Comparison of ENCODE assay signal across 20 mouse cellular contexts in the genomic region with DNA sequence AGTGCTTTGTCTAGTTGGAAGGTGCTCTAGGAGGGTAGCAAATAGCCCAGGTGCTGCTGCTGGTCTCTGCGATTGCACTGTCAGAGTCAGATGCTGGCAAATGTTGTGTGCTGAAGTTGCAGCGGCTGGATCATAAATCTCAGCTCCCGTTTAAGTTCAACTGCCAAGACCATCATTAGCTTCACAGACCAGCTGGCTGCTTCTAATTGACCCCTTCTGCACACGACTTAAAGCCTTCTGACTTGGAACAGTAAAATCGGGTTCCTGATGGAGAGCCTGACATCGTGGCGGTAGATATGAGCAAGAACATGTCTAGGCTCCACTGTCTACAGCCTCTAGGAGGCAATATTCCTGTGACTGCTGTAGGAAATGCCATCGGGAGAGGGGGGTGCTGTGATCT.
DNase-seq lines count a peak whose midpoint lies in the region; ATAC-seq and TF ChIP-seq lines count a peak whose summit lies in the region.
"Had no signal": no experiment of that assay in that cellular context is flagged by ENCODE, and none has a peak within 500 bp of the region (broad histone marks: within the 10 kb centered on the region; RNA-seq: fewer than 3 reads in every experiment).

No protein-coding gene starts in this region.

- H3K36me3 ChIP-seq in kidney, postnatal 0 days (ENCODE audit: insufficient read depth, low read length): no peaks in the 10 kb centered on the region
- no peaks in the 10 kb centered on the region for H3K36me3 ChIP-seq in kidney, adult 2 months (ENCODE audit: control insufficient read depth, insufficient read depth, low read length)
- H3K36me3 ChIP-seq in lung, embryonic 16.5 days (ENCODE audit: control insufficient read depth, insufficient read depth, low read length): no peaks in the 10 kb centered on the region
- H3K36me3 ChIP-seq in limb, embryonic 13.5 days: no peaks in the 10 kb centered on the region
- H3K36me3 ChIP-seq: embryonic facial prominence, embryonic 10.5 days; forebrain, embryonic 10.5 days; heart, embryonic 10.5 days; hindbrain, embryonic 13.5 days had no signal

- H3K4me3 ChIP-seq in kidney, postnatal 0 days (replicated peaks; ENCODE audit: low read depth, low read length): no peak overlapping the region
- H3K4me3 ChIP-seq in kidney, adult 2 months (ENCODE audit: insufficient read depth, low read depth, low read length): no peak overlapping the region
- no peak overlapping the region for H3K4me3 ChIP-seq in lung, embryonic 16.5 days (ENCODE audit: low read length)
- H3K4me3 ChIP-seq in limb, embryonic 13.5 days: no peak overlapping the region
- H3K4me3 ChIP-seq: embryonic facial prominence, embryonic 10.5 days; forebrain, embryonic 10.5 days; heart, embryonic 10.5 days; hindbrain, embryonic 13.5 days had no signal

- WGBS in kidney, postnatal 0 days: 33% methylated on average over 8 of the region's 8 CpGs
- WGBS in kidney, adult 2 months: 33% methylated on average over 8 of the region's 8 CpGs
- WGBS in lung, embryonic 16.5 days: 63% methylated on average over 8 of the region's 8 CpGs
- 20% methylated on average over 8 of the region's 8 CpGs for whole genome bisulfite sequencing in limb, embryonic 13.5 days

- H3K9me3 ChIP-seq in kidney, postnatal 0 days (replicated peaks; ENCODE audit: low read length): no peaks in the 10 kb centered on the region
- no peaks in the 10 kb centered on the region for H3K9me3 ChIP-seq in lung, embryonic 16.5 days (ENCODE audit: control insufficient read depth, low read length)
- H3K9me3 ChIP-seq in limb, embryonic 13.5 days: no peaks in the 10 kb centered on the region
- H3K9me3 ChIP-seq: embryonic facial prominence, embryonic 10.5 days; forebrain, embryonic 10.5 days; heart, embryonic 10.5 days; hindbrain, embryonic 13.5 days had no signal

- H3K9ac ChIP-seq in kidney, postnatal 0 days (ENCODE audit: low read depth, low read length): no peak overlapping the region
- no peak overlapping the region for H3K9ac ChIP-seq in lung, embryonic 16.5 days (ENCODE audit: low read length)
- no peak overlapping the region for H3K9ac ChIP-seq in limb, embryonic 13.5 days
- H3K9ac ChIP-seq: hindbrain, embryonic 13.5 days had no signal

- H3K4me2 ChIP-seq in kidney, postnatal 0 days (ENCODE audit: low read length): no peak overlapping the region
- no peak overlapping the region for H3K4me2 ChIP-seq in lung, embryonic 16.5 days (ENCODE audit: low read depth, low read length)
- peak overlapping the region; percentile 26; the same call in 1 of the 2 replicates for H3K4me2 ChIP-seq in limb, embryonic 13.5 days (replicated peaks)
- H3K4me2 ChIP-seq: hindbrain, embryonic 13.5 days had no signal

- no peaks in the 10 kb centered on the region for H3K27me3 ChIP-seq in kidney, postnatal 0 days (ENCODE audit: insufficient read depth, low read length)
- H3K27me3 ChIP-seq in kidney, adult 2 months (replicated peaks; ENCODE audit: control insufficient read depth, insufficient read depth, low read length): no peaks in the 10 kb centered on the region
- no peaks in the 10 kb centered on the region for H3K27me3 ChIP-seq in lung, embryonic 16.5 days (ENCODE audit: control insufficient read depth, insufficient read depth, low read depth, low read length)
- no peaks in the 10 kb centered on the region for H3K27me3 ChIP-seq in limb, embryonic 13.5 days
- H3K27me3 ChIP-seq: hindbrain, embryonic 13.5 days had no signal

- H3K4me1 ChIP-seq in kidney, postnatal 0 days (replicated peaks; ENCODE audit: insufficient read depth, low read length): no peaks in the 10 kb centered on the region
- H3K4me1 ChIP-seq in kidney, adult 2 months (ENCODE audit: control insufficient read depth, insufficient read depth, low read length): no peaks in the 10 kb centered on the region
- H3K4me1 ChIP-seq in lung, embryonic 16.5 days (replicated peaks; ENCODE audit: control insufficient read depth, insufficient read depth, low read length): no peaks in the 10 kb centered on the region
- peaks cover 6% of the 10 kb centered on the region; the same call in 1 of the 2 replicates for H3K4me1 ChIP-seq in limb, embryonic 13.5 days
- H3K4me1 ChIP-seq: embryonic facial prominence, embryonic 10.5 days; forebrain, embryonic 10.5 days; heart, embryonic 10.5 days; hindbrain, embryonic 13.5 days had no signal

- no peak for TF ChIP-seq POLR2A in kidney, adult 2 months (IDR thresholded peaks at IDR 0.05; ENCODE audit: low read depth, low read length)

- TF ChIP-seq CTCF in kidney, postnatal 0 days (IDR thresholded peaks at IDR 0.05; ENCODE audit: low read depth): peak; percentile 29; the same call in 1 of the 2 replicates
- no peak for TF ChIP-seq CTCF in kidney, adult 2 months (conservative IDR thresholded peaks at IDR 0.05; ENCODE audit: insufficient read depth, insufficient read length, low read depth, low read length)

- H3K27ac ChIP-seq in kidney, postnatal 0 days: no peak overlapping the region
- no peak overlapping the region for H3K27ac ChIP-seq in kidney, adult 2 months (ENCODE audit: insufficient read depth, low read depth, low read length)
- H3K27ac ChIP-seq in lung, embryonic 16.5 days (ENCODE audit: low read length): peak overlapping the region; percentile 22; the same call in 1 of the 2 replicates
- no peak overlapping the region for H3K27ac ChIP-seq in limb, embryonic 13.5 days
- H3K27ac ChIP-seq: embryonic facial prominence, embryonic 10.5 days; forebrain, embryonic 10.5 days; heart, embryonic 10.5 days; hindbrain, embryonic 13.5 days had no signal

- DNase-seq in kidney, postnatal 0 days (ENCODE audit: low spot score): peak; percentile 55
- no peak for DNase-seq in kidney, adult 2 months
- DNase-seq in lung, postnatal 10 days: no peak
- peak; percentile 56 for DNase-seq in forelimb bud, embryonic 11.5 days (ENCODE audit: low read depth, low spot score)
- no peak for DNase-seq in thymus, postnatal 36 days
- no peak for DNase-seq in retina, postnatal 1 day
- DNase-seq: adrenal gland, postnatal 10 days; cerebellum, adult 11-12 months; cerebellum, adult 9-10 months; cerebellum, postnatal 25 days; heart, adult 18-20 months; heart, postnatal 10 days; heart, postnatal 4 days had no signal

- no peak for ATAC-seq in kidney, postnatal 0 days (replicated peaks; ENCODE audit: low FRiP score, low read depth)
- peak; percentile 51 for ATAC-seq in lung, embryonic 16.5 days (ENCODE audit: low read depth)
- ATAC-seq in limb, embryonic 13.5 days (ENCODE audit: low FRiP score, low read depth): no peak
- ATAC-seq: forebrain, embryonic 14.5 days had no signal

Comparison
In these comparisons a context has a peak if more than half of its experiments do, and no peak if none do; other contexts are left out.
1. DNase-seq: peak in kidney, postnatal 0 days (single experiment) and forelimb bud, embryonic 11.5 days (single experiment); none in kidney, adult 2 months (single experiment), lung, postnatal 10 days (single experiment), thymus, postnatal 36 days (0 of 2) and retina, postnatal 1 day (single experiment).